Mouse (Mus musculus) left cerebral cortex, postnatal 14 days (tissue): ENCODE results near the gene Mptx1. TPM values are rescaled to one million over a fixed set of nuclear protein-coding genes. Genes with fewer than 3 reads are reported as not detected.
"Not testable (repeated sequence)": the region's sequence is repeated elsewhere in the genome, so short reads cannot be mapped to it uniquely, and the experiment has no call there.

Experiments used
- DNase-seq, 2 experiments: peaks; one replicate each; pipeline ENCODE4 v3.0.0; 2021 to 2022; ENCODE audit warnings: low spot score in 2 of 2, mixed read lengths in 1 of 2
- intact Hi-C: fragments of 180-260 bp; cut with DNase I; formaldehyde crosslinking; loops from one replicate; pipeline ENCODE4 v1.15.1; 2025
- long read RNA-seq, 2 experiments: library from polyadenylated mRNA; stranded (forward); transcript quantifications; one replicate each; pipeline ENCODE4 v2.0.0; 2021
- total RNA-seq, 2 experiments: library from RNA; stranded (reverse); gene quantifications; 2 replicates each; pipeline ENCODE4 v1.2.3; 2021

The Mptx1 gene
- total RNA-seq, result not detected
- long read RNA-seq, experiment 1, result 0 reads
- long read RNA-seq, experiment 2, result 0 reads

- intact Hi-C loops, result no loop called here
Observed at GRCm38 (mm10) chr1:174330218-174330617, at the start of gene Mptx1. TSS of gene Mptx1 (plus strand) at chr1:174330518.

GRCm38 (mm10) chr1:174303162-174303561 is 27.2 kb upstream of the Mptx1 start:
- intact Hi-C loops, result loop anchor here (5.0 kb wide), 1 partner anchor 1006 kb away; no protein-coding TSS in a partner anchor
- no peak for DNase-seq

More at GRCm38 (mm10) chr1:174330218-174330617, at the start of gene Mptx1:
- no peak for DNase-seq

DNA sequence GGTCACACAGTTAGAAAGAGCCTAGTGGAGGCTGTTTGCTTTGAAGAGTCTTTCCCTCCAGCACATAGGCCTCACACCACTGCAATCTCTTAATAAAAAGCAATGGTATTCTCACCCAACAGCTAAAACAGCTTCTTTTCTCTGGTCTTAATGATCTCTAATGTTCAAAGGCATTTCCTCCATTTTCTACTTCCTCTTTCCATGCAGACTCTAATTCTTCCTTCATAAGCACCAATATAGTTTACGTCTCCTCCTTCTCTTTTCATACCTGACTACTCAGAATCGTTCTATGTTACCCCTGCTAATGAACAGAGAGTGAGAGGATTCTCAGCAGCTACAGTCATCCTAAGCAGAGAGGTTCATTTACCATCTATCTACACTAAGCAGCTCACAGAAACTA is 13.0 kb upstream of the Mptx1 start:
- intact Hi-C loops, result loop anchor here (5.0 kb wide), 1 partner anchor 1025 kb away; no protein-coding TSS in a partner anchor
- no peak for DNase-seq

- DNase-seq, intact Hi-C loops: not testable (repeated sequence)
Observed at GRCm38 (mm10) chr1:174353636-174354035, 23.3 kb downstream of the Mptx1 start.

DNA sequence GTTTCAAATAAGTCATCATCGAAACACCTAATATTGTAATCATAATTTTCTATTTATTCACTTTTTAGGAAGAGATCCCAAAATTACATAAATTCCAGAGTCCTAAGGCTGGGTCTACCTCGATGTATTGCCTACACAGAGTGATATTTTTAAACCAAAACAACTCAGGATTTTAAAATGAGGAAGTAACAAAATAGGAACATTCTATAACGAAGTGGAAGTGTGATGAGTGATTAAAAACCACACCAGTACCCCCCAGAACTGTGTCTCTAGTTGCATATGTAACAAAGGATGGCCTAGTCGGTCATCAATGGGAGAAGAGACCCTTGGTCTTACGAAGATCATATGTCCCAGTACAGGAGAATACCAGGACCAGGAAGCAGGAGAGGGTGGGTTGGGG is 24.3 kb downstream of the Mptx1 start:
- intact Hi-C loops, result no loop called here
- no peak for DNase-seq

DNA sequence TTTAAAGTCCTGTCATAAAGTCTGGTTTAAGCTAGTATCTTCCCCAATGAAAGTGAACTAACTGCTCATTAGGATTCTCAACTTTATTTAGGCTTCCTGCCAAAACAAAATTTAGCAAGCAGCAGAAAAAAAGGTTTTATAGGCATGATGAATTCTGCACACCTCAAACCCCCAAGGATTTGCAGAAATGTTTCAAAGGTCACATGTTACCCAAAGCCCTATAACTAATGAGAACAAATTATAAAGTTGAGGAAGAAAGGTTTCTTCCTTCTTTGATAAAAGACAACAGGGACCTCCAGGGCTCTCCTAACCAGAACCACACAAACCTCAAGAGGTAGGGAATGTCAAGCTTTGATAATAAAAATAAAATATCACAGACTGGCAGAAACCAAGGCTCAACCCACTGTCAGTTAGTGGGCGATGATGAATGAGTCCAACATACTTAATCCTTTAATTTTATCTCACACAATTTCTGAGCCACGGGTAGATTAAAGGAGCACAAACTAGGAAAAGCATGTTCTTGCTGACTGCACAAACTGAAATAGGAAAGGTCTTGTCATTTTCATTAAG is 34.6 kb downstream of the Mptx1 start, which contains the start of gene Olfr417:
Gene Olfr417, plus strand, starts transcription at position 241 of the 570 bp plus-strand sequence.
- intact Hi-C loops, result no loop called here
- no peak for DNase-seq

- DNase-seq, result no peak
- intact Hi-C loops, result no loop called here
Observed at GRCm38 (mm10) chr1:174373799-174374198, 43.5 kb downstream of the Mptx1 start.

Other genes starting within 250 kb of the Mptx1 start
- gene Olfr429, start 246.2 kb upstream of the Mptx1 start, total RNA-seq, result not detected
- not detected for gene Olfr427, start 233.6 kb upstream of the Mptx1 start, total RNA-seq
- gene Olfr231, start 209.4 kb upstream of the Mptx1 start, total RNA-seq, result not detected
- not detected for gene Olfr424, start 199.0 kb upstream of the Mptx1 start, total RNA-seq
- gene Olfr420, start 174.9 kb upstream of the Mptx1 start, total RNA-seq, result not detected
- under 1 TPM; 0.19 to 0.24 TPM for gene Spta1, start 157.7 kb upstream of the Mptx1 start, total RNA-seq
- not detected for gene Olfr419, start 78.5 kb upstream of the Mptx1 start, total RNA-seq
- not detected for gene Olfr417, start 34.6 kb downstream of the Mptx1 start, total RNA-seq
- not detected for gene Olfr248, start 60.5 kb downstream of the Mptx1 start, total RNA-seq
- not detected for gene Olfr414, start 93.5 kb downstream of the Mptx1 start, total RNA-seq
- not detected for gene Olfr220, start 111.6 kb downstream of the Mptx1 start, total RNA-seq
- 10 to 100 TPM; 57.5 to 64.6 TPM for gene Fmn2, start 171.3 kb downstream of the Mptx1 start, total RNA-seq